In the genomic region with DNA sequence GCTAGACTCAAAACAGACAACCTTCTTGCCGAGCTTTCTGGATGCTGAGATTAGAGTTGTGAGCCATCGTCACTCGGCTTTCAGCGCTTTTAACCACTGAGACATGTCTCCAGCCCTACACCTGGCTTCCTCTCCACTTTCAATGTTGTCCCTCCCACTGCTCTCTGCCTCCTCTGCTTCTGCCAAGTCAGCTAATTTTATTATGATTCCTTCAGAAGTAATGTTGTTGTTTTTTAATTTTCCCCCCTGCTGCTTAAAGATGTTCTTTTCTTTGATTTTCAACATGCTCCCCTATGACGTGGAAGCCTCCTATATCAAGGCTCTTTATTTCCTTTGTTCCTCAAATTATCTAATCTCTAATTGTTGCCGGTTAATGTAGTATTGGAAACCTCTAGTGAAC, we compare ENCODE assay signal across 29 mouse cellular contexts. TPM values are rescaled to one million over a fixed set of nuclear protein-coding genes. Genes with fewer than 3 reads are reported as not detected.
DNase-seq lines count a peak whose midpoint lies in the region; ATAC-seq and TF ChIP-seq lines count a peak whose summit lies in the region.
"Had no signal": no experiment of that assay in that cellular context is flagged by ENCODE, and none has a peak within 500 bp of the region (broad histone marks: within the 10 kb centered on the region; RNA-seq: fewer than 3 reads in every experiment).

No protein-coding gene starts in this region.

- TF ChIP-seq RAD21 in CH12.LX (IDR thresholded peaks at IDR 0.05; ENCODE audit: low read depth, low read length) = no peak
- no peak for TF ChIP-seq RAD21 in MEL (IDR thresholded peaks at IDR 0.05; ENCODE audit: low read depth, low read length)

- peaks cover 3% of the 10 kb centered on the region; the same call in 1 of the 2 replicates for H3K36me3 ChIP-seq in liver, adult 2 months (ENCODE audit: control insufficient read depth, insufficient read depth, low read length)
- no peaks in the 10 kb centered on the region for H3K36me3 ChIP-seq in liver, embryonic 11.5 days (ENCODE audit: control insufficient read depth, insufficient read depth, low read length)
- H3K36me3 ChIP-seq in CH12.LX (replicated peaks in 1 of 2; ENCODE audit: control insufficient read depth in 1 of 2, insufficient read depth in 1 of 2, low read length in 1 of 2) (no peaks in the 10 kb centered on the region), MEL (ENCODE audit: control insufficient read depth in 1 of 2, insufficient read depth in 2 of 2, low read length in 2 of 2) (peaks cover 0 to 20% of the 10 kb centered on the region in 2 experiments; a peak in 2 of 4 replicates)
- H3K36me3 ChIP-seq in heart, embryonic 10.5 days = no peaks in the 10 kb centered on the region
- H3K36me3 ChIP-seq: embryonic facial prominence, embryonic 10.5 days; embryonic facial prominence, embryonic 13.5 days; forebrain, embryonic 12.5 days; forebrain, embryonic 15.5 days; hindbrain, embryonic 10.5 days; hindbrain, embryonic 13.5 days had no signal

- no peak for DNase-seq in liver, adult 2 months (ENCODE audit: extremely low read depth, low read depth, low spot score)
- no peak for DNase-seq in liver, embryonic 11.5 days (ENCODE audit: low spot score)
- DNase-seq in CH12.LX (ENCODE audit: extremely low read depth) = no peak
- DNase-seq in MEL (ENCODE audit: low read depth, low spot score) = no peak
- no peak for DNase-seq in heart, embryonic 10.5 days (ENCODE audit: low spot score)
- no peak for DNase-seq in cerebellum, postnatal 36 days
- DNase-seq: adrenal gland, postnatal 10 days; adrenal gland, postnatal 36 days; B cell, adult 2 months; cerebellum, adult 11 months; cerebellum, adult 2 months; cerebellum, adult 9-11 months; cerebellum, postnatal 25 days; embryo, embryonic 11 days; gastrocnemius, postnatal 25 days; heart, adult 2 months; heart, postnatal 36 days had no signal

- H3K27me3 ChIP-seq in liver, adult 2 months (ENCODE audit: control insufficient read depth, insufficient read depth, low read length) = no peaks in the 10 kb centered on the region
- H3K27me3 ChIP-seq in liver, embryonic 11.5 days (replicated peaks; ENCODE audit: control insufficient read depth, insufficient read depth, low read length) = no peaks in the 10 kb centered on the region
- no peaks in the 10 kb centered on the region for H3K27me3 ChIP-seq in CH12.LX (replicated peaks)
- H3K27me3 ChIP-seq in MEL (ENCODE audit: control insufficient read depth in 1 of 2, insufficient read depth in 2 of 2, low read length in 2 of 2) = no peaks in the 10 kb centered on the region
- H3K27me3 ChIP-seq in heart, embryonic 10.5 days (ENCODE audit: insufficient read depth, poor library complexity, severe bottlenecking) = no peaks in the 10 kb centered on the region
- H3K27me3 ChIP-seq: embryonic facial prominence, embryonic 13.5 days; forebrain, embryonic 12.5 days; hindbrain, embryonic 13.5 days; Patski had no signal

- no peaks in the 10 kb centered on the region for H3K9me3 ChIP-seq in liver, embryonic 11.5 days (ENCODE audit: control insufficient read depth, low read length)
- H3K9me3 ChIP-seq in CH12.LX (replicated peaks; ENCODE audit: low read length) (no peaks in the 10 kb centered on the region), MEL (replicated peaks; ENCODE audit: insufficient read depth, low read length) (no peaks in the 10 kb centered on the region)
- H3K9me3 ChIP-seq in heart, embryonic 10.5 days = no peaks in the 10 kb centered on the region
- H3K9me3 ChIP-seq: embryonic facial prominence, embryonic 10.5 days; embryonic facial prominence, embryonic 13.5 days; forebrain, embryonic 12.5 days; forebrain, embryonic 15.5 days; hindbrain, embryonic 10.5 days; hindbrain, embryonic 13.5 days had no signal

- H3K79me2 ChIP-seq in liver, adult 2 months (ENCODE audit: control insufficient read depth, insufficient read depth, low read length) = no peaks in the 10 kb centered on the region
- no peaks in the 10 kb centered on the region for H3K79me2 ChIP-seq in CH12.LX (replicated peaks; ENCODE audit: control insufficient read depth, extremely low read depth, insufficient read depth, poor library complexity, severe bottlenecking)
- H3K79me2 ChIP-seq in MEL (ENCODE audit: control insufficient read depth, insufficient read depth, low read length, poor library complexity) = no peaks in the 10 kb centered on the region

- H3K27ac ChIP-seq in liver, adult 2 months (replicated peaks; ENCODE audit: insufficient read depth, low read depth, low read length) = 0 out of 2 replicates have a peak overlapping the region, but pooled peaks have one; percentile 32
- no peak overlapping the region for H3K27ac ChIP-seq in liver, embryonic 11.5 days (ENCODE audit: low read depth, low read length)
- H3K27ac ChIP-seq in CH12.LX (ENCODE audit: insufficient read depth, low read depth) (no peak overlapping the region), MEL (ENCODE audit: control insufficient read depth, low read depth, low read length) (no peak overlapping the region)
- no peak overlapping the region for H3K27ac ChIP-seq in heart, embryonic 10.5 days
- H3K27ac ChIP-seq: embryonic facial prominence, embryonic 10.5 days; embryonic facial prominence, embryonic 13.5 days; forebrain, embryonic 12.5 days; forebrain, embryonic 15.5 days; heart, adult 2 months; hindbrain, embryonic 10.5 days; hindbrain, embryonic 13.5 days had no signal

- TF ChIP-seq EP300 in CH12.LX (IDR thresholded peaks at IDR 0.05; ENCODE audit: low read length) = no peak
- TF ChIP-seq EP300 in MEL (IDR thresholded peaks at IDR 0.05; ENCODE audit: low read depth in 1 of 2, low read length in 2 of 2) = no peak

- peaks cover 4% of the 10 kb centered on the region; the same call in 1 of the 2 replicates for H3K4me1 ChIP-seq in liver, adult 2 months (ENCODE audit: control insufficient read depth, insufficient read depth, low read length)
- H3K4me1 ChIP-seq in liver, embryonic 11.5 days (replicated peaks; ENCODE audit: control insufficient read depth, insufficient read depth, low read length) = peaks cover 17% of the 10 kb centered on the region
- peaks cover 2 to 9% of the 10 kb centered on the region in 2 experiments; a peak in 2 of 4 replicates for H3K4me1 ChIP-seq in CH12.LX (ENCODE audit: control insufficient read depth in 1 of 2, insufficient read depth in 2 of 2)
- peaks cover 4 to 7% of the 10 kb centered on the region in 2 experiments for H3K4me1 ChIP-seq in MEL (ENCODE audit: control insufficient read depth in 1 of 2, insufficient read depth in 2 of 2, low read length in 2 of 2)
- peaks cover 31% of the 10 kb centered on the region for H3K4me1 ChIP-seq in heart, embryonic 10.5 days
- H3K4me1 ChIP-seq: embryonic facial prominence, embryonic 10.5 days; forebrain, embryonic 12.5 days; forebrain, embryonic 15.5 days; hindbrain, embryonic 10.5 days; hindbrain, embryonic 13.5 days had no signal

- 80% methylated on average over 6 of the region's 6 CpGs for WGBS in liver, adult 2 months
- WGBS in liver, embryonic 11.5 days = 69% methylated on average over 6 of the region's 6 CpGs
- 64% methylated on average over 6 of the region's 6 CpGs for whole genome bisulfite sequencing in heart, embryonic 10.5 days

- in situ Hi-C loops in CH12.LX (cut with MboI; ENCODE audit: low pct_ligation_motif_present, low pct_unique_long_range_greater_than_20kb, low sequenced_read_pairs) = no loop called here

- no peak for ATAC-seq in liver, embryonic 11.5 days (replicated peaks; ENCODE audit: low FRiP score)
- ATAC-seq: forebrain, embryonic 15.5 days; hindbrain, embryonic 16.5 days; inflammation-experienced regulatory T-cells, adult 6 months; intestine, embryonic 16.5 days; Patski had no signal

- no peak overlapping the region for H3K4me3 ChIP-seq in liver, adult 2 months (ENCODE audit: insufficient read depth, low read depth, low read length)
- no peak overlapping the region for H3K4me3 ChIP-seq in liver, embryonic 11.5 days (ENCODE audit: low read depth, low read length)
- no peak overlapping the region for H3K4me3 ChIP-seq in CH12.LX (replicated peaks in 1 of 3; ENCODE audit: low read depth in 2 of 3, low read length in 2 of 3, poor library complexity in 1 of 3)
- no peak overlapping the region for H3K4me3 ChIP-seq in MEL (ENCODE audit: control insufficient read depth in 1 of 2, insufficient read depth in 1 of 2, low read depth in 2 of 2, low read length in 2 of 2)
- no peak overlapping the region for H3K4me3 ChIP-seq in heart, embryonic 10.5 days
- H3K4me3 ChIP-seq: embryonic facial prominence, embryonic 10.5 days; embryonic facial prominence, embryonic 13.5 days; erythroblast, embryonic 14.5 days; forebrain, embryonic 12.5 days; forebrain, embryonic 15.5 days; heart, adult 2 months; hindbrain, embryonic 10.5 days; hindbrain, embryonic 13.5 days had no signal

- dilution Hi-C loops in CH12.LX (cut with MboI; ENCODE audit: extremely low pct_ligation_motif_present, extremely low pct_unique_long_range_greater_than_20kb, low sequenced_read_pairs) = no loop called here

- no peak overlapping the region for H3K4me2 ChIP-seq in liver, embryonic 11.5 days
- H3K4me2 ChIP-seq in CH12.LX (ENCODE audit: insufficient read depth, low read depth, poor library complexity, severe bottlenecking) = no peak overlapping the region
- H3K4me2 ChIP-seq: embryonic facial prominence, embryonic 13.5 days; forebrain, embryonic 12.5 days; forebrain, embryonic 15.5 days; heart, embryonic 11.5 days; hindbrain, embryonic 13.5 days had no signal

- TF ChIP-seq POLR2A in liver, adult 2 months (IDR thresholded peaks at IDR 0.05; ENCODE audit: extremely low read depth, insufficient read depth, low read length) = no peak
- TF ChIP-seq POLR2A in CH12.LX (IDR thresholded peaks at IDR 0.05; ENCODE audit: low read depth, low read length) (no peak), MEL (IDR thresholded peaks at IDR 0.05; ENCODE audit: control insufficient read depth in 1 of 2, insufficient read depth in 1 of 2, low read depth in 1 of 2, low read length in 2 of 2, poor library complexity in 1 of 2) (no peak)

- no peak overlapping the region for H3K9ac ChIP-seq in liver, adult 2 months (ENCODE audit: low read depth, low read length)
- no peak overlapping the region for H3K9ac ChIP-seq in liver, embryonic 11.5 days (ENCODE audit: low read depth, low read length)
- no peak overlapping the region for H3K9ac ChIP-seq in CH12.LX (ENCODE audit: insufficient read depth, low read depth)
- no peak overlapping the region for H3K9ac ChIP-seq in MEL (ENCODE audit: control insufficient read depth, low read depth, low read length, poor library complexity, severe bottlenecking)
- H3K9ac ChIP-seq: embryonic facial prominence, embryonic 13.5 days; forebrain, embryonic 12.5 days; forebrain, embryonic 15.5 days; hindbrain, embryonic 13.5 days had no signal

- no peak for TF ChIP-seq CTCF in liver, adult 2 months (IDR thresholded peaks at IDR 0.05; ENCODE audit: low read depth, low read length)
- TF ChIP-seq CTCF in CH12.LX (conservative IDR thresholded peaks at IDR 0.05 in 1 of 2, IDR thresholded peaks at IDR 0.05 in 1 of 2; ENCODE audit: low read depth in 2 of 2, low read length in 2 of 2) = no peak
- TF ChIP-seq CTCF in MEL (IDR thresholded peaks at IDR 0.05 in 2 of 3, conservative IDR thresholded peaks at IDR 0.05 in 1 of 3; ENCODE audit: control insufficient read depth in 1 of 3, insufficient read depth in 1 of 3, low read depth in 2 of 3, low read length in 3 of 3, poor library complexity in 1 of 3, severe bottlenecking in 1 of 3) = no peak

RNA-seq across cellular contexts. Expression of a gene that starts 26.2 kb away (rescaled TPM):
- total RNA-seq in liver, adult 2 months (2014; rRNA removed) = 9.7 and 14.8 TPM in 2 replicates
- polyA plus RNA-seq in liver, adult 2 months (2012; rRNA removed) = 5.4 and 5.5 TPM in 2 replicates
- 15.8 and 20.8 TPM in 2 replicates for polyA plus RNA-seq in liver, embryonic 11.5 days (2014; fragmentation: Nextera tagmentation; extraction: Ambion mirVana)
- 5.1 and 6.1 TPM in 2 replicates for total RNA-seq in CH12.LX (2012; rRNA removed)
- 4.1 and 5.0 TPM in 2 replicates for total RNA-seq in CH12.LX (2014; rRNA removed)
- 1.4 and 1.6 TPM in 2 replicates for polyA plus RNA-seq in CH12.LX (2012; ENCODE audit: insufficient read length, low read depth)
- 44.4 and 49.0 TPM in 2 replicates for total RNA-seq in MEL (2012; rRNA removed)
- polyA plus RNA-seq in MEL (2012; ENCODE audit: insufficient read depth in 1 of 2, insufficient read length in 2 of 2, low read depth in 1 of 2, low replicate concordance in 2 of 2, missing spikeins in 1 of 2) = 100 to 1,000 TPM in 1 of 2 experiments, 10 to 100 TPM in 1; 67.6 to 180 TPM
- polyA plus RNA-seq in heart, embryonic 10.5 days (2016; fragmentation: Nextera tagmentation; extraction: Ambion mirVana) = 8.1 and 9.7 TPM in 2 replicates
